In the genomic region with DNA sequence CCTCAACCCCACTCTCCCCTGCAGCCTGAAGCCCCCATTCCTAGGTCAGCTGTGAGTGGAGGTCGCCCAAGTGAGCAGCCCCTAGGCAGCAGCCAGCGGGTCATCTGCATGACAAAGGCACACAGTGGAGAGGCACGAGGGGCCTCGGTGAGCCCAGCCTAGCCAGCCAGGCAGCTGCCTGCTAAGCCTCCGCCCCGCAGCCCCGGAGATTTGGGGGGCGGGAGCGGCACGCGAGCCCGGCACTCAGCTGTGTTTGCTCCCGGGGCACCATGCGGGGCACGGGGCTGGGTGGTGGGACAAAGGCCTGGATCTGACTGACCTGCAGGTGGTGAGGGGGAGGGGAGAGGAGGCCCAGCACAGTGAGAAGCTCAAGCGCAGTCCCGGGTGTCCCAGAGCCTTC, we compare ENCODE assay signal across 10 mouse cellular contexts. TPM values are rescaled to one million over a fixed set of nuclear protein-coding genes. Genes with fewer than 3 reads are reported as not detected.
DNase-seq lines count a peak whose midpoint lies in the region; ATAC-seq and TF ChIP-seq lines count a peak whose summit lies in the region.
"Had no signal": no experiment of that assay in that cellular context is flagged by ENCODE, and none has a peak within 500 bp of the region (broad histone marks: within the 10 kb centered on the region; RNA-seq: fewer than 3 reads in every experiment).

No protein-coding gene starts in this region.

- no peak for TF ChIP-seq CTCF in G1E (IDR thresholded peaks at IDR 0.05; ENCODE audit: low read depth, low read length)
- TF ChIP-seq CTCF in forebrain, postnatal 0 days (IDR thresholded peaks at IDR 0.05; ENCODE audit: low read depth): no peak

- H3K9ac ChIP-seq in forebrain, postnatal 0 days: no peak overlapping the region
- peak overlapping the region; percentile 50 for H3K9ac ChIP-seq in midbrain, embryonic 12.5 days (replicated peaks)

- H3K4me3 ChIP-seq in heart, embryonic 10.5 days: peak overlapping the region; percentile 45
- H3K4me3 ChIP-seq in G1E (ENCODE audit: low read depth, low read length): peak overlapping the region; percentile 40; the same call in 1 of the 2 replicates
- no peak overlapping the region; the same call in 1 of the 2 replicates for H3K4me3 ChIP-seq in forebrain, postnatal 0 days (ENCODE audit: low read depth, low read length)
- H3K4me3 ChIP-seq in midbrain, embryonic 12.5 days: peak overlapping the region; percentile 25

- H3K27ac ChIP-seq in heart, embryonic 10.5 days: peak overlapping the region; percentile 74
- H3K27ac ChIP-seq in forebrain, postnatal 0 days (ENCODE audit: low read depth, low read length): no peak overlapping the region
- peak overlapping the region; percentile 69 for H3K27ac ChIP-seq in midbrain, embryonic 12.5 days (replicated peaks)

- no peak for ATAC-seq in G1E (ENCODE audit: extremely low read depth, insufficient number of reproducible peaks, low FRiP score, poor library complexity, severe bottlenecking)
- ATAC-seq in forebrain, postnatal 0 days: peak; percentile 74
- peak; percentile 93 for ATAC-seq in midbrain, embryonic 12.5 days (ENCODE audit: low FRiP score, low read depth)
- ATAC-seq in erythroblast, adult 5-6 weeks (replicated peaks; ENCODE audit: low FRiP score, poor library complexity, severe bottlenecking): no peak
- ATAC-seq in granulocyte monocyte progenitor cell, adult 5-6 weeks (replicated peaks; ENCODE audit: poor library complexity, severe bottlenecking): no peak

- peaks cover 27% of the 10 kb centered on the region for H3K4me1 ChIP-seq in heart, embryonic 10.5 days
- peaks cover 57% of the 10 kb centered on the region for H3K4me1 ChIP-seq in G1E (ENCODE audit: insufficient read depth, low read depth, low read length)
- H3K4me1 ChIP-seq in forebrain, postnatal 0 days (ENCODE audit: insufficient read depth): no peaks in the 10 kb centered on the region
- peaks cover 14% of the 10 kb centered on the region for H3K4me1 ChIP-seq in midbrain, embryonic 12.5 days

- H3K4me2 ChIP-seq in forebrain, postnatal 0 days (ENCODE audit: low read depth): peak overlapping the region; percentile 32; the same call in 1 of the 2 replicates
- H3K4me2 ChIP-seq in midbrain, embryonic 12.5 days (replicated peaks): peak overlapping the region; percentile 50

- H3K27me3 ChIP-seq in heart, embryonic 10.5 days (ENCODE audit: insufficient read depth, poor library complexity, severe bottlenecking): peaks cover 100% of the 10 kb centered on the region
- peaks cover 63% of the 10 kb centered on the region for H3K27me3 ChIP-seq in G1E (ENCODE audit: insufficient read depth, low read length)
- H3K27me3 ChIP-seq in forebrain, postnatal 0 days (ENCODE audit: insufficient read depth, low read length): no peaks in the 10 kb centered on the region
- H3K27me3 ChIP-seq in midbrain, embryonic 12.5 days: peaks cover 78% of the 10 kb centered on the region

- H3K36me3 ChIP-seq in heart, embryonic 10.5 days: no peaks in the 10 kb centered on the region
- H3K36me3 ChIP-seq in G1E (replicated peaks): no peaks in the 10 kb centered on the region
- H3K36me3 ChIP-seq in forebrain, postnatal 0 days (ENCODE audit: insufficient read depth): no peaks in the 10 kb centered on the region
- no peaks in the 10 kb centered on the region for H3K36me3 ChIP-seq in midbrain, embryonic 12.5 days

- no peaks in the 10 kb centered on the region for H3K9me3 ChIP-seq in heart, embryonic 10.5 days
- H3K9me3 ChIP-seq in G1E (replicated peaks): no peaks in the 10 kb centered on the region
- H3K9me3 ChIP-seq in forebrain, postnatal 0 days (ENCODE audit: low read length): no peaks in the 10 kb centered on the region
- H3K9me3 ChIP-seq in midbrain, embryonic 12.5 days: no peaks in the 10 kb centered on the region

- no peak for DNase-seq in heart, embryonic 10.5 days (ENCODE audit: low spot score)
- DNase-seq in heart, adult 9 months (ENCODE audit: low spot score in 2 of 2): no peak
- no peak for DNase-seq in G1E (ENCODE audit: low spot score)
- peak; percentile 13 for DNase-seq in forebrain, postnatal 0 days
- DNase-seq in urinary bladder, adult 18-20 months (ENCODE audit: low spot score in 2 of 2): no peak
- DNase-seq: spleen, adult 18-20 months had no signal

- WGBS in heart, embryonic 10.5 days: 3% methylated on average over 17 of the region's 17 CpGs
- 2% methylated on average over 17 of the region's 17 CpGs for WGBS in forebrain, postnatal 0 days
- 2% methylated on average over 17 of the region's 17 CpGs for WGBS in midbrain, embryonic 12.5 days

RNA-seq across cellular contexts. Expression of a gene that starts 13.9 kb away (rescaled TPM):
- not detected in 2 replicates for polyA plus RNA-seq in heart, embryonic 10.5 days (2016; fragmentation: Nextera tagmentation; extraction: Ambion mirVana)
- total RNA-seq in G1E (2014; fragmentation: Nextera tagmentation): not detected in 2 replicates
- total RNA-seq in G1E (2017): 0.11 TPM in 1 of 2 replicates, not detected in the other
- not detected in 2 replicates for polyA plus RNA-seq in G1E (2012)
- not detected in 2 replicates for total RNA-seq in forebrain, postnatal 0 days (2014; rRNA removed)
- polyA plus RNA-seq in forebrain, postnatal 0 days (2015; fragmentation: Nextera tagmentation; extraction: Ambion mirVana): not detected in 2 replicates
- polyA plus RNA-seq in midbrain, embryonic 12.5 days (2016; fragmentation: Nextera tagmentation; extraction: Ambion mirVana): not detected in 2 replicates
- not detected in 2 replicates for total RNA-seq in erythroblast, adult 5-6 weeks (2015; ENCODE audit: low replicate concordance)
- total RNA-seq in erythroblast, adult 5-6 weeks (2017; ENCODE audit: low replicate concordance): not detected in 2 replicates
- total RNA-seq in granulocyte monocyte progenitor cell, adult 5-6 weeks (2014; fragmentation: Nextera tagmentation): not detected in 2 replicates
- not detected in 2 replicates for total RNA-seq in granulocyte monocyte progenitor cell, adult 5-6 weeks (2017)
- total RNA-seq: megakaryocyte-erythroid progenitor cell, adult 5-6 weeks had no signal

RNA-seq across cellular contexts. Expression of a gene that starts 42.3 kb away (rescaled TPM):
- polyA plus RNA-seq in heart, embryonic 10.5 days (2016; fragmentation: Nextera tagmentation; extraction: Ambion mirVana): 24.5 and 24.8 TPM in 2 replicates
- total RNA-seq in G1E (2014; fragmentation: Nextera tagmentation) (264 and 265 TPM in 2 replicates), G1E (2017) (127 and 145 TPM in 2 replicates)
- 1,748 and 2,211 TPM in 2 replicates for polyA plus RNA-seq in G1E (2012)
- 1.2 and 2.3 TPM in 2 replicates for total RNA-seq in forebrain, postnatal 0 days (2014; rRNA removed)
- 4.6 and 5.6 TPM in 2 replicates for polyA plus RNA-seq in forebrain, postnatal 0 days (2015; fragmentation: Nextera tagmentation; extraction: Ambion mirVana)
- 38.7 and 45.5 TPM in 2 replicates for polyA plus RNA-seq in midbrain, embryonic 12.5 days (2016; fragmentation: Nextera tagmentation; extraction: Ambion mirVana)
- total RNA-seq in erythroblast, adult 5-6 weeks (2015; ENCODE audit: low replicate concordance): 3.8 and 9.4 TPM in 2 replicates
- total RNA-seq in erythroblast, adult 5-6 weeks (2017; ENCODE audit: low replicate concordance): 4.4 and 7.9 TPM in 2 replicates
- total RNA-seq in granulocyte monocyte progenitor cell, adult 5-6 weeks (2014; fragmentation: Nextera tagmentation): 21.0 and 27.1 TPM in 2 replicates
- 3.2 and 6.4 TPM in 2 replicates for total RNA-seq in granulocyte monocyte progenitor cell, adult 5-6 weeks (2017)

Comparison
In these comparisons a context has a peak if more than half of its experiments do, and no peak if none do; other contexts are left out.
1. ATAC-seq: peak in forebrain, postnatal 0 days (single experiment) and midbrain, embryonic 12.5 days (single experiment); none in G1E (single experiment), erythroblast, adult 5-6 weeks (single experiment) and granulocyte monocyte progenitor cell, adult 5-6 weeks (single experiment).
2. RNA of a gene that starts 42.3 kb away (total RNA-seq): 127 to 265 TPM in G1E; 3.2 to 27.1 TPM in granulocyte monocyte progenitor cell, adult 5-6 weeks, 3.8 to 9.4 TPM in erythroblast, adult 5-6 weeks and 1.2 to 2.3 TPM in forebrain, postnatal 0 days; every median in the first group is over 4 times any median in the second.